Mouse (Mus musculus) liver, embryonic 14.5 days (tissue): ENCODE measurements around the gene Nudcd2. TPM values are rescaled to one million over a fixed set of nuclear protein-coding genes. Genes with fewer than 3 reads are reported as not detected.

Source experiments
- ATAC-seq: fragments of 200-750 bp; cut with Nextera tagmentation; 2 replicates; pipeline ENCODE4 v1.8.0; 2017; ENCODE audit warnings: moderate number of reproducible peaks, mild to moderate bottlenecking, moderate library complexity; ENCODE audit not compliant: insufficient read depth
- DNase-seq, 3 experiments: peaks; one replicate each; pipeline ENCODE4 v3.0.0-alpha.2; 2012 to 2013; ENCODE audit warnings: low read depth in 3 of 3, low spot score in 3 of 3
- H3K27ac ChIP-seq: fragments of 300-500 bp; sonication (generic); 2 replicates; pipeline ENCODE4 v1.5.1; 2014; ENCODE audit warnings: moderate library complexity, mild to moderate bottlenecking, control low read depth, inconsistent platforms
- H3K27me3 ChIP-seq: fragments of 300-500 bp; sonication (generic); 2 replicates; pipeline ENCODE4 v1.6.1; 2014; ENCODE audit warnings: mild to moderate bottlenecking, low read length, moderate library complexity; ENCODE audit not compliant: control insufficient read depth, insufficient read depth
- H3K36me3 ChIP-seq: fragments of 300-500 bp; sonication (generic); replicated peaks from 2 replicates; pipeline ENCODE4 v1.6.1; 2014; ENCODE audit warnings: low read depth; ENCODE audit not compliant: control insufficient read depth, insufficient read depth
- H3K4me1 ChIP-seq, 2 experiments: fragments of 200-500 bp in 1 of 2; fragments of 300-500 bp in 1 of 2; sonication (generic) in 1 of 2; replicated peaks; 2 replicates each; pipeline ENCODE4 v1.6.1; 2012 to 2014; ENCODE audit warnings: antibody characterized with exemption in 1 of 2, inconsistent platforms in 1 of 2, low read length in 1 of 2; ENCODE audit not compliant: control insufficient read depth in 2 of 2, insufficient read depth in 2 of 2
- H3K4me2 ChIP-seq: fragments of 300-500 bp; sonication (generic); 2 replicates; pipeline ENCODE4 v1.6.1; 2014; ENCODE audit warnings: low read depth, mild to moderate bottlenecking, control low read depth, moderate library complexity
- H3K4me3 ChIP-seq, 2 experiments: fragments of 200-500 bp in 1 of 2; fragments of 300-500 bp in 1 of 2; sonication (generic) in 1 of 2; 2 replicates each; pipeline ENCODE4 v1.5.1; 2012 to 2014; ENCODE audit warnings: low read depth in 2 of 2, low read length in 2 of 2, mild to moderate bottlenecking in 2 of 2, control low read depth in 1 of 2, inconsistent platforms in 1 of 2, moderate library complexity in 1 of 2; ENCODE audit not compliant: insufficient read depth in 1 of 2
- H3K9ac ChIP-seq: fragments of 300-500 bp; sonication (generic); replicated peaks from 2 replicates; pipeline ENCODE4 v1.6.1; 2014; ENCODE audit warnings: mild to moderate bottlenecking, control low read depth, moderate library complexity
- H3K9me3 ChIP-seq: fragments of 300-500 bp; sonication (generic); 2 replicates; pipeline ENCODE4 v1.6.1; 2016; ENCODE audit warnings: low read length, mixed read lengths; ENCODE audit not compliant: control insufficient read depth
- CTCF ChIP-seq: IDR thresholded peaks from 2 replicates; pipeline ENCODE4 v1.5.1; 2016; ENCODE audit warnings: antibody characterized with exemption, low read depth, control low read depth
- EP300 ChIP-seq: IDR thresholded peaks from 2 replicates; pipeline ENCODE4 v1.6.1; 2016; ENCODE audit warnings: antibody characterized with exemption, low read depth
- WGBS: fragments of 180-500 bp; shearing (Covaris S2); extraction: QIAGEN DNeasy Blood & Tissue Kit; methylation state at CpG from one replicate; pipeline ENCODE4 v1.1.7; 2014; ENCODE audit not compliant: insufficient replicate concordance; 5-methylcytosine and 5-hydroxymethylcytosine counted together
- polyA plus RNA-seq, 2 experiments: library from polyadenylated mRNA; depleted of rRNA in 1 of 2; stranded (reverse) in 1 of 2; unstranded in 1 of 2; fragments of >200 nt; fragmentation: Nextera tagmentation in 1 of 2; extraction: Ambion mirVana in 1 of 2; gene quantifications; 2 replicates each; pipeline versions ENCODE4 v1.2.1 to v1.2.3; 2012 to 2014

Nudcd2 gene
- polyA plus RNA-seq, 2 experiments, result 29.2 to 79.6 TPM

- H3K27ac ChIP-seq, result no peak overlapping the region
- no peak overlapping the region for H3K4me3 ChIP-seq
- no peaks in the 10 kb centered on the region for H3K4me1 ChIP-seq
- no peaks in the 10 kb centered on the region for H3K27me3 ChIP-seq
- H3K9ac ChIP-seq, result no peak overlapping the region
- H3K4me2 ChIP-seq, result no peak overlapping the region
- no peak for DNase-seq
- H3K9me3 ChIP-seq, result no peaks in the 10 kb centered on the region
- no peak for TF ChIP-seq CTCF
- no peak for TF ChIP-seq EP300
- peaks cover 32% of the 10 kb centered on the region for H3K36me3 ChIP-seq
- no peak for ATAC-seq
- 77% methylated on average over 12 of the region's 12 CpGs for WGBS
Measured at GRCm38 (mm10) chr11:40741605-40742262, 8.3 kb downstream of the Nudcd2 start.

DNA sequence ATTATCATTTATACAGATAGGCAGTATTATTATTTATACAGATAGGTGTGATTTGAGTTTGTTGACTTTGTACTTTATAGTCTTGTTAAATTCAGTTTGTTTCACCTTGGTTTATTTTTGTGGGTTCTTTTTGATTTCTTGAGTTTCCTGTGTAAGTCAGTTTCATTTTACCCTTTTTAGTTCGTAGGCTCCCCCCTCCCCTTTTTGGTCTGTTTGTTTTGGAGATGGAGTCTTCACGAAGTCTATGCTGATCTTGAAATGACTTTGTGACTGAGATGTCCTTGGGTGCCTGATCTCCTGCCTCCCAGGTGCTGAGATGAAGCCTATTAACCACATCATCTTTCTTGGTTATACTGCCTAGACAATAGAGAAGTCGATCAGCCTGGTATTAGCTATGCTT, 10.9 kb downstream of the Nudcd2 start:
- no peak overlapping the region for H3K4me3 ChIP-seq
- H3K36me3 ChIP-seq, result peaks cover 10% of the 10 kb centered on the region
- 63% methylated on average over 3 of the region's 3 CpGs for WGBS
- TF ChIP-seq CTCF, result no peak
- TF ChIP-seq EP300, result no peak
- no peak for DNase-seq
- no peaks in the 10 kb centered on the region for H3K9me3 ChIP-seq
- no peak overlapping the region for H3K27ac ChIP-seq
- no peaks in the 10 kb centered on the region for H3K27me3 ChIP-seq
- no peak overlapping the region for H3K4me2 ChIP-seq
- ATAC-seq, result no peak
- no peak overlapping the region for H3K9ac ChIP-seq
- no peaks in the 10 kb centered on the region for H3K4me1 ChIP-seq

DNA sequence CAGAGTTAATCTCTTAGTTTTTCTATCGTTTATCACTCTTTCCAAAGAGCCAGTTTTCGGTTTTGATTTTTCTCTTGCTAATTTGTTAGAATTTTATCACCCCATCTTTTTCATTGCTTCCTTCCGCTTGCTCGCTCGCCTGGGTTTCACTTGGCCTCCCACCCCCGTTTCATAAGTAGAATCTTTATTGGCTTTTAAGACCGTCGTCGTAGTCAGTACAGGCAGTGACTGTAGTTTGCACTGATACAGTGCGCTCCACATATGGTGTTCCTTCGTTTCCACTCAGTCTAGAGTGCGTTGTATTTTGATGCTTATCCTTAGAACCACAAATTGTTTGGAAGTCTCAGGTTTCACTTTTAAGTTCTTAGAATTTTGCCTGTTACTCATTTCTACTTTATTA, 12.9 kb downstream of the Nudcd2 start:
- TF ChIP-seq EP300 (no peak), CTCF (no peak)
- Histone ChIP-seq H3K4me1 (no peaks in the 10 kb centered on the region), H3K9ac (no peak overlapping the region), H3K9me3 (no peaks in the 10 kb centered on the region), H3K36me3 (0 out of 2 replicates have a peak, but pooled peaks cover 3% of the 10 kb centered on the region), H3K4me2 (no peak overlapping the region), H3K4me3 (no peak overlapping the region), H3K27ac (no peak overlapping the region), H3K27me3 (no peaks in the 10 kb centered on the region)
- WGBS, result 82% methylated on average over 12 of the region's 12 CpGs
- ATAC-seq (no peak), DNase-seq (no peak)

- 43% methylated on average over 2 of the region's 2 CpGs for WGBS
- H3K27me3 ChIP-seq, result no peaks in the 10 kb centered on the region
- TF ChIP-seq CTCF, result no peak
- no peak for TF ChIP-seq EP300
- H3K9me3 ChIP-seq, result no peaks in the 10 kb centered on the region
- ATAC-seq, result no peak
- no peak overlapping the region for H3K9ac ChIP-seq
- no peak overlapping the region for H3K27ac ChIP-seq
- H3K36me3 ChIP-seq, result no peaks in the 10 kb centered on the region
- no peak overlapping the region for H3K4me3 ChIP-seq
- H3K4me2 ChIP-seq, result no peak overlapping the region
- no peaks in the 10 kb centered on the region for H3K4me1 ChIP-seq
- DNase-seq, result no peak
Measured at GRCm38 (mm10) chr11:40747716-40748115, 14.2 kb downstream of the Nudcd2 start.

GRCm38 (mm10) chr11:40753836-40754235, 20.4 kb downstream of the Nudcd2 start:
- no peak for TF ChIP-seq CTCF
- no peak for TF ChIP-seq EP300
- Histone ChIP-seq H3K4me1 (peaks cover 4 to 5% of the 10 kb centered on the region in 2 experiments), H3K9ac (no peak overlapping the region), H3K27ac (no peak overlapping the region), H3K9me3 (no peaks in the 10 kb centered on the region), H3K36me3 (no peaks in the 10 kb centered on the region), H3K4me2 (peak overlapping the region; percentile 87), H3K27me3 (no peaks in the 10 kb centered on the region), H3K4me3 (peak overlapping the region in 1 of 2 experiments; percentile 95; a peak in 2 of 4 replicates)
- ATAC-seq (no peak), DNase-seq (no peak)
- WGBS, result 70% methylated on average over 6 of the region's 6 CpGs
